Mouse (Mus musculus) G1E (cell line): Measurements from ENCODE around the gene Olfr895.

Source experiments
- CTCF ChIP-seq: IDR thresholded peaks from 2 replicates; pipeline ENCODE4 v1.5.1; 2012; ENCODE audit warnings: low read depth, low read length, inconsistent platforms, mixed read lengths
- GATA1 ChIP-seq: IDR thresholded peaks from 2 replicates; pipeline ENCODE4 v1.6.1; 2012; ENCODE audit warnings: borderline replicate concordance, low read length, inconsistent platforms, mixed read lengths
- POLR2AphosphoS5 ChIP-seq: IDR thresholded peaks from 2 replicates; pipeline ENCODE4 v1.6.1; 2012; ENCODE audit warnings: low read depth, low read length, inconsistent platforms; ENCODE audit not compliant: insufficient replicate concordance
- TAL1 ChIP-seq: conservative IDR thresholded peaks from 2 replicates; pipeline ENCODE4 v1.6.1; 2012; ENCODE audit warnings: low read depth, low read length, inconsistent platforms, mixed read lengths

- no peak for TF ChIP-seq CTCF
- TF ChIP-seq POLR2AphosphoS5, result no peak
- no peak for TF ChIP-seq GATA1
- TF ChIP-seq TAL1, result no peak
Observed at GRCm38 (mm10) chr9:38252474-38252873, 15.2 kb upstream of the Olfr895 start, which contains the start of gene Olfr143.
